Comparison of ENCODE assay signal across 22 mouse cellular contexts in the genomic region with DNA sequence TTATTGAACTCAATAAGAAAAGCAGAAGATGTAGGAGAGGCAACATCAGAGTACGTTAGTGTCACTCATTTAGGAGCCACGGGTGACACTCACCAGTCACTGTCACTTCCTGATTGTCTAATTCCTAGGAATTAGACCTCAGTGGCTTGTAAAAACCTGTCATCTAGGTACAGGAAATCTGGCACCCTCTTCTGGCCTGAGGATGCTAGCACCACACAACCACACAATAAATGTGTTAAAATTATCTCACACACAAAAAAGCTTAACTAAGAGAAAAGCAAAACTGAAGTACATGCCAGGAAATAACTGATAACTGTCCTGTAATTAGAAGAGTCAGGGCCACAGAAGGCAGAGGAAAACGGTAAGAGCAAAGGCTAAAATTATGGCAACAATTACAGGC. TPM values are rescaled to one million over a fixed set of nuclear protein-coding genes. Genes with fewer than 3 reads are reported as not detected.
DNase-seq lines count a peak whose midpoint lies in the region; ATAC-seq and TF ChIP-seq lines count a peak whose summit lies in the region.
"Had no signal": no experiment of that assay in that cellular context is flagged by ENCODE, and none has a peak within 500 bp of the region (broad histone marks: within the 10 kb centered on the region; RNA-seq: fewer than 3 reads in every experiment).

No protein-coding gene starts in this region.

- no peak overlapping the region for H3K4me3 ChIP-seq in heart, embryonic 10.5 days
- H3K4me3 ChIP-seq in liver, postnatal 0 days (ENCODE audit: low read depth, low read length) = no peak overlapping the region
- no peak overlapping the region for H3K4me3 ChIP-seq in liver, embryonic 12.5 days
- H3K4me3 ChIP-seq: heart, embryonic 13.5 days; limb, embryonic 12.5 days; liver, embryonic 13.5 days; midbrain, embryonic 15.5 days; neural tube, embryonic 15.5 days had no signal

- no peak overlapping the region for H3K27ac ChIP-seq in heart, embryonic 10.5 days
- H3K27ac ChIP-seq in liver, postnatal 0 days (ENCODE audit: low read depth) = no peak overlapping the region
- H3K27ac ChIP-seq in liver, embryonic 12.5 days = no peak overlapping the region
- H3K27ac ChIP-seq: heart, embryonic 13.5 days; limb, embryonic 12.5 days; liver, embryonic 13.5 days; midbrain, embryonic 15.5 days; neural tube, embryonic 15.5 days had no signal

- TF ChIP-seq EP300 in liver, postnatal 0 days (IDR thresholded peaks at IDR 0.05; ENCODE audit: low read depth) = no peak

- no peak overlapping the region for H3K9ac ChIP-seq in liver, postnatal 0 days (replicated peaks)
- H3K9ac ChIP-seq in liver, embryonic 12.5 days = no peak overlapping the region
- H3K9ac ChIP-seq: heart, embryonic 13.5 days; limb, embryonic 12.5 days; liver, embryonic 13.5 days; midbrain, embryonic 15.5 days; neural tube, embryonic 15.5 days had no signal

- no peaks in the 10 kb centered on the region for H3K4me1 ChIP-seq in heart, embryonic 10.5 days
- H3K4me1 ChIP-seq in liver, postnatal 0 days (ENCODE audit: insufficient read depth) = no peaks in the 10 kb centered on the region
- H3K4me1 ChIP-seq in liver, embryonic 12.5 days = no peaks in the 10 kb centered on the region
- H3K4me1 ChIP-seq: heart, embryonic 13.5 days; limb, embryonic 12.5 days; liver, embryonic 13.5 days; midbrain, embryonic 15.5 days; neural tube, embryonic 15.5 days had no signal

- peaks cover 86% of the 10 kb centered on the region for H3K36me3 ChIP-seq in heart, embryonic 10.5 days
- peaks cover 47% of the 10 kb centered on the region for H3K36me3 ChIP-seq in liver, postnatal 0 days (replicated peaks; ENCODE audit: insufficient read depth, low read length)
- H3K36me3 ChIP-seq in liver, embryonic 12.5 days = peaks cover 78% of the 10 kb centered on the region

- no peak overlapping the region for H3K4me2 ChIP-seq in liver, postnatal 0 days (ENCODE audit: low read depth, low read length)
- no peak overlapping the region for H3K4me2 ChIP-seq in liver, embryonic 12.5 days
- H3K4me2 ChIP-seq: heart, embryonic 13.5 days; limb, embryonic 12.5 days; liver, embryonic 13.5 days; midbrain, embryonic 15.5 days; neural tube, embryonic 15.5 days had no signal

- ATAC-seq in liver, postnatal 0 days = no peak
- ATAC-seq in liver, embryonic 12.5 days = no peak
- peak; percentile 34 for ATAC-seq in CD4-positive, CD25-positive, alpha-beta regulatory T cell, adult 4 months
- ATAC-seq: forebrain, embryonic 16.5 days; midbrain, embryonic 15.5 days had no signal

- no peaks in the 10 kb centered on the region for H3K9me3 ChIP-seq in heart, embryonic 10.5 days
- H3K9me3 ChIP-seq in liver, postnatal 0 days (ENCODE audit: low read length) = no peaks in the 10 kb centered on the region
- no peaks in the 10 kb centered on the region for H3K9me3 ChIP-seq in liver, embryonic 12.5 days (replicated peaks)
- H3K9me3 ChIP-seq: heart, embryonic 13.5 days; limb, embryonic 12.5 days; liver, embryonic 13.5 days; midbrain, embryonic 15.5 days; neural tube, embryonic 15.5 days had no signal

- no peaks in the 10 kb centered on the region for H3K27me3 ChIP-seq in heart, embryonic 10.5 days (ENCODE audit: insufficient read depth, poor library complexity, severe bottlenecking)
- no peaks in the 10 kb centered on the region for H3K27me3 ChIP-seq in liver, postnatal 0 days (ENCODE audit: insufficient read depth, low read length)
- no peaks in the 10 kb centered on the region for H3K27me3 ChIP-seq in liver, embryonic 12.5 days (replicated peaks)
- H3K27me3 ChIP-seq: heart, embryonic 13.5 days; limb, embryonic 12.5 days; liver, embryonic 13.5 days; midbrain, embryonic 15.5 days; neural tube, embryonic 15.5 days had no signal

- peak; percentile 20 for DNase-seq in heart, embryonic 10.5 days (ENCODE audit: low spot score)
- no peak for DNase-seq in heart, adult 9 months (ENCODE audit: low spot score in 2 of 2)
- no peak for DNase-seq in liver, postnatal 0 days
- DNase-seq in brain, adult 2 months (ENCODE audit: low read depth, low spot score) = peak; percentile 17
- no peak for DNase-seq in cerebellum, postnatal 25 days
- no peak for DNase-seq in adrenal gland, adult 8-10 months
- DNase-seq: B cell, adult 2 months; cerebellum, adult 9-10 months; gastrocnemius, postnatal 36 days; heart, postnatal 4 days; kidney, adult 2 months; kidney, postnatal 25 days; liver, embryonic 13.5 days; right cerebral cortex, postnatal 25 days; thymus, adult 18-20 months had no signal

- WGBS in heart, embryonic 10.5 days = 81% methylated on average over 3 of the region's 3 CpGs
- WGBS in liver, postnatal 0 days (ENCODE audit: insufficient replicate concordance) = 72% methylated on average over 3 of the region's 3 CpGs
- WGBS in liver, embryonic 12.5 days (ENCODE audit: insufficient replicate concordance) = 60% methylated on average over 3 of the region's 3 CpGs

- peak; percentile 36 for TF ChIP-seq CTCF in liver, postnatal 0 days (IDR thresholded peaks at IDR 0.05; ENCODE audit: low read depth)

RNA-seq across cellular contexts. Expression of gene Psmg1, which starts 34.5 kb away (rescaled TPM):
- 91.6 and 122 TPM in 2 replicates for polyA plus RNA-seq in heart, embryonic 10.5 days (2016; fragmentation: Nextera tagmentation; extraction: Ambion mirVana)
- polyA plus RNA-seq in liver, postnatal 0 days (2015; fragmentation: Nextera tagmentation; extraction: Ambion mirVana) = 44.1 and 44.9 TPM in 2 replicates
- 81.5 and 81.8 TPM in 2 replicates for polyA plus RNA-seq in liver, embryonic 12.5 days (2016; fragmentation: Nextera tagmentation; extraction: Ambion mirVana)
- polyA plus RNA-seq in CD4-positive, CD25-positive, alpha-beta regulatory T cell, adult 4 months (2017; shearing (Covaris generic)) = 10 to 100 TPM; 23.4 to 24.1 TPM
- 10 to 100 TPM; 26.9 to 39.3 (median 33.3) TPM for total RNA-seq in adrenal gland, adult 8-10 months (2022)

RNA-seq across cellular contexts. Expression of gene Brwd1, which starts 57.1 kb away (rescaled TPM):
- polyA plus RNA-seq in heart, embryonic 10.5 days (2016; fragmentation: Nextera tagmentation; extraction: Ambion mirVana) = 89.2 and 93.6 TPM in 2 replicates
- 12.3 and 12.8 TPM in 2 replicates for polyA plus RNA-seq in liver, postnatal 0 days (2015; fragmentation: Nextera tagmentation; extraction: Ambion mirVana)
- 26.6 and 27.6 TPM in 2 replicates for polyA plus RNA-seq in liver, embryonic 12.5 days (2016; fragmentation: Nextera tagmentation; extraction: Ambion mirVana)
- polyA plus RNA-seq in CD4-positive, CD25-positive, alpha-beta regulatory T cell, adult 4 months (2017; shearing (Covaris generic)) = 10 to 100 TPM; 54.9 to 60.0 TPM
- total RNA-seq in adrenal gland, adult 8-10 months (2022) = 100 to 1,000 TPM in 2 of 4 experiments, 10 to 100 TPM in 2; 73.1 to 126 (median 88.6) TPM

Comparison
In these comparisons a context has a peak if more than half of its experiments do, and no peak if none do; other contexts are left out.
1. DNase-seq: peak in heart, embryonic 10.5 days (single experiment) and brain, adult 2 months (single experiment); none in heart, adult 9 months (0 of 2), liver, postnatal 0 days (single experiment), cerebellum, postnatal 25 days (0 of 2) and adrenal gland, adult 8-10 months (single experiment).